Mouse (Mus musculus): Measurements from ENCODE around the gene Rpl36.

Rpl36 gene

GRCm38 (mm10) chr17:56613236-56613844 lies at the start of gene Rpl36:
Rpl36 (plus strand) TSS chr17:56613416.
- no peak for DNase-seq (ENCODE audit: low read depth, low spot score)

GRCm38 (mm10) chr17:56566293-56566692 lies 46.9 kb upstream of the Rpl36 start:
- no peak for DNase-seq (ENCODE audit: low read depth, low spot score)

- no peak for DNase-seq (ENCODE audit: low read depth, low spot score)
Observed at GRCm38 (mm10) chr17:56566918-56567317, 46.3 kb upstream of the Rpl36 start.

GRCm38 (mm10) chr17:56567370-56567769 lies 45.8 kb upstream of the Rpl36 start:
- no peak for DNase-seq (ENCODE audit: low read depth, low spot score)

GRCm38 (mm10) chr17:56570287-56570686 lies 42.9 kb upstream of the Rpl36 start:
- no peak for DNase-seq (ENCODE audit: low read depth, low spot score)

GRCm38 (mm10) chr17:56572154-56572553 lies 41.1 kb upstream of the Rpl36 start:
- no peak for DNase-seq (ENCODE audit: low read depth, low spot score)

- DNase-seq (ENCODE audit: low read depth, low spot score) = no peak
Observed at GRCm38 (mm10) chr17:56572939-56573338, 40.3 kb upstream of the Rpl36 start.

GRCm38 (mm10) chr17:56583071-56583470 lies 30.1 kb upstream of the Rpl36 start:
- DNase-seq (ENCODE audit: low read depth, low spot score) = no peak

GRCm38 (mm10) chr17:56583611-56584256 lies 29.5 kb upstream of the Rpl36 start:
- DNase-seq (ENCODE audit: low read depth, low spot score) = no peak

GRCm38 (mm10) chr17:56584257-56585130 lies 28.7 kb upstream of the Rpl36 start, which contains the start of the genes Safb2 and Safb:
Safb2 (minus strand) TSS chr17:56584585.
Safb (plus strand) TSS chr17:56584825.
- peak; percentile 97 for DNase-seq (ENCODE audit: low read depth, low spot score)

- DNase-seq (ENCODE audit: low read depth, low spot score) = no peak
Observed at GRCm38 (mm10) chr17:56585171-56585821, 27.9 kb upstream of the Rpl36 start.

- DNase-seq (ENCODE audit: low read depth, low spot score) = no peak
Observed at GRCm38 (mm10) chr17:56587773-56588172, 25.4 kb upstream of the Rpl36 start.

GRCm38 (mm10) chr17:56588921-56589320 lies 24.3 kb upstream of the Rpl36 start:
- DNase-seq (ENCODE audit: low read depth, low spot score) = no peak

GRCm38 (mm10) chr17:56592553-56592952 lies 20.7 kb upstream of the Rpl36 start:
- DNase-seq (ENCODE audit: low read depth, low spot score) = no peak

GRCm38 (mm10) chr17:56593527-56594271 lies 19.5 kb upstream of the Rpl36 start:
- DNase-seq (ENCODE audit: low read depth, low spot score) = no peak

- no peak for DNase-seq (ENCODE audit: low read depth, low spot score)
Observed at GRCm38 (mm10) chr17:56603186-56604069, 9.8 kb upstream of the Rpl36 start.

GRCm38 (mm10) chr17:56604070-56604380 lies 9.2 kb upstream of the Rpl36 start:
- no peak for DNase-seq (ENCODE audit: low read depth, low spot score)

- DNase-seq (ENCODE audit: low read depth, low spot score) = no peak
Observed at GRCm38 (mm10) chr17:56604422-56604821, 8.8 kb upstream of the Rpl36 start.

GRCm38 (mm10) chr17:56605431-56605830 lies 7.8 kb upstream of the Rpl36 start:
- DNase-seq (ENCODE audit: low read depth, low spot score) = no peak

- DNase-seq (ENCODE audit: low read depth, low spot score) = no peak
Observed at GRCm38 (mm10) chr17:56607521-56608062, 5.6 kb upstream of the Rpl36 start.

Data from WW6 (cell line).